9 mouse cellular contexts compared by ENCODE assay signal in the genomic region with DNA sequence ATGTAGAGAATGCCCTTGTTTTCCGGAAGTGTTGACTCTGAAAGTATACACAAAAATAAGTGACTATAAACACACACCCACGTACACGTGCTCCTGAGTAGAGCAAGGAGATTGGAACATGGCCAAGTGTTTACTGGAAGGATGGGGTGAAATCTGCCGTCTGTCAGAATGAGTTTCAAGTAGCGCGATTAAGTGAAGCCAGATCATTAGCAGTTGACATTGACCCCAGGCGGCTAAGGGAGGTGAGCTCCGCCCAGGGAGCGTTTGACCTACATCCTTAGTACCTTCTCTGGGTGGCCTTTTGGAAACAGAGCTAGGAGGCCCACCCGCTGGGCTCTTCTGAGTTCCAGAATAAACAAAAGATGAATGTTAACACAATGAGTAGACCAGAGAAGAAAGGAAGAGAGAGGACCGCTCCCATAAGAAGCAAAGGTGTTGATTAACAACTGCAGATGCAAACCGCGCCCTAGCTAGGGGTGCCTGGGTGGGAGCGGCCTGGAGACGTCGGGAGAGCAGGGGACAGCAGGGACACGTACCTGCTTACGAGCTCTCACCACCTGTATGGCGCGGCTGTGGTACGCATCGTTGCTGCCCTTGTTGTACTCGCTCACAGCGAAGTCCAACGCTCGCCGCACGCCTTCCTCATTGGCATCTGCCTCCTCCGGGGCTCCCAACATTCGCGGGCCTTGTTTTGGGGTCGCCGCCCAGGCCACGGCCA. TPM values are rescaled to one million over a fixed set of nuclear protein-coding genes. Genes with fewer than 3 reads are reported as not detected.
DNase-seq lines count a peak whose midpoint lies in the region; ATAC-seq and TF ChIP-seq lines count a peak whose summit lies in the region.
"Had no signal": no experiment of that assay in that cellular context is flagged by ENCODE, and none has a peak within 500 bp of the region (broad histone marks: within the 10 kb centered on the region; RNA-seq: fewer than 3 reads in every experiment).

No protein-coding gene starts in this region.

- peak; percentile 55 for ATAC-seq in CD4-positive, CD25-positive, alpha-beta regulatory T cell, adult 4 months
- ATAC-seq in Patski, result peak; percentile 4
- ATAC-seq in heart, postnatal 0 days (ENCODE audit: insufficient read depth, low read depth), result peak; percentile 29
- ATAC-seq in limb, embryonic 11.5 days (ENCODE audit: insufficient number of reproducible peaks, low FRiP score, low TSS enrichment, low read depth), result peak; percentile 42; the same call in 1 of the 2 replicates
- ATAC-seq in midbrain, embryonic 13.5 days, result peak; percentile 81

- H3K4me1 ChIP-seq in heart, postnatal 0 days (ENCODE audit: control insufficient read depth, insufficient read depth), result peaks cover 60% of the 10 kb centered on the region
- peaks cover 10% of the 10 kb centered on the region for H3K4me1 ChIP-seq in limb, embryonic 11.5 days (ENCODE audit: control insufficient read depth, insufficient read depth, low read length)
- H3K4me1 ChIP-seq in midbrain, embryonic 13.5 days (replicated peaks), result peaks cover 32% of the 10 kb centered on the region

- H3K9ac ChIP-seq in heart, postnatal 0 days (replicated peaks; ENCODE audit: low read depth, low read length), result peak overlapping the region; percentile 91
- H3K9ac ChIP-seq in limb, embryonic 11.5 days (ENCODE audit: low read length), result peak overlapping the region; percentile 85
- H3K9ac ChIP-seq in midbrain, embryonic 13.5 days (replicated peaks), result peak overlapping the region; percentile 86

- in situ Hi-C loops in Patski (cut with MboI; ENCODE audit: low pct_unique_long_range_greater_than_20kb), result loop anchor here (25.0 kb wide), 1 partner anchor 687 kb away; no protein-coding TSS in a partner anchor

- no peak for TF ChIP-seq CTCF in Patski (IDR thresholded peaks at IDR 0.05)
- TF ChIP-seq CTCF in heart, postnatal 0 days (IDR thresholded peaks at IDR 0.05; ENCODE audit: low read depth), result no peak

- H3K27ac ChIP-seq in heart, postnatal 0 days (ENCODE audit: low read depth), result peak overlapping the region; percentile 97
- peak overlapping the region; percentile 85 for H3K27ac ChIP-seq in limb, embryonic 11.5 days (replicated peaks; ENCODE audit: low read depth, low read length)
- H3K27ac ChIP-seq in midbrain, embryonic 13.5 days, result peak overlapping the region; percentile 82

- no peak for TF ChIP-seq EP300 in heart, postnatal 0 days (IDR thresholded peaks at IDR 0.05; ENCODE audit: low read depth)

- no peaks in the 10 kb centered on the region for H3K27me3 ChIP-seq in Patski
- no peaks in the 10 kb centered on the region for H3K27me3 ChIP-seq in heart, postnatal 0 days (ENCODE audit: control insufficient read depth, insufficient read depth, low read length)
- no peaks in the 10 kb centered on the region for H3K27me3 ChIP-seq in limb, embryonic 11.5 days (ENCODE audit: control insufficient read depth, insufficient read depth, low read length)
- no peaks in the 10 kb centered on the region for H3K27me3 ChIP-seq in midbrain, embryonic 13.5 days

- H3K36me3 ChIP-seq in heart, postnatal 0 days (replicated peaks; ENCODE audit: control insufficient read depth, insufficient read depth, low read length), result peaks cover 22% of the 10 kb centered on the region
- H3K36me3 ChIP-seq in limb, embryonic 11.5 days (ENCODE audit: control insufficient read depth, insufficient read depth, low read length), result no peaks in the 10 kb centered on the region; the same call in 1 of the 2 replicates
- H3K36me3 ChIP-seq in midbrain, embryonic 13.5 days, result peaks cover 29% of the 10 kb centered on the region

- POLR2A ChIA-PET in Patski (lab: Charles Lee), result interaction anchor here (1.0 to 3.0 kb wide), 5 partner anchors 15 to 26 kb away, joined by 4 to 11 read pairs (median 7); no protein-coding TSS in a partner anchor

- DNase-seq in Patski (ENCODE audit: low read depth, low spot score), result no peak
- DNase-seq in embryo, embryonic 10.5 days (ENCODE audit: low spot score), result peak; percentile 55
- DNase-seq in heart, postnatal 0 days (ENCODE audit: low spot score), result peak; percentile 27
- DNase-seq in limb, embryonic 11.5 days (ENCODE audit: low spot score), result peak; percentile 40
- no peak for DNase-seq in spleen, adult 18-20 months
- DNase-seq in right cerebral cortex, postnatal 25 days, result no peak

- CTCF ChIA-PET in Patski (lab: Charles Lee), result interaction anchor here (0.7 to 4.3 kb wide), 7 partner anchors 12 to 35 kb away, joined by 3 to 28 read pairs (median 12); partner anchors contain the start of gene 9230104L09Rik

- H3K4me2 ChIP-seq in heart, postnatal 0 days (ENCODE audit: low read depth, low read length), result peak overlapping the region; percentile 91
- H3K4me2 ChIP-seq in limb, embryonic 11.5 days (ENCODE audit: low read depth, severe bottlenecking), result peak overlapping the region; percentile 78
- peak overlapping the region; percentile 77 for H3K4me2 ChIP-seq in midbrain, embryonic 13.5 days (replicated peaks)

- WGBS in heart, postnatal 0 days, result under 1% methylated on average over 34 of the region's 34 CpGs
- WGBS in limb, embryonic 11.5 days, result under 1% methylated on average over 34 of the region's 34 CpGs
- 1% methylated on average over 34 of the region's 34 CpGs for WGBS in midbrain, embryonic 13.5 days

- peak overlapping the region; percentile 98 for H3K4me3 ChIP-seq in heart, postnatal 0 days (ENCODE audit: low read depth, low read length)
- H3K4me3 ChIP-seq in limb, embryonic 11.5 days (ENCODE audit: low read depth, low read length), result peak overlapping the region; percentile 91
- peak overlapping the region; percentile 83 for H3K4me3 ChIP-seq in midbrain, embryonic 13.5 days (replicated peaks)

- no peaks in the 10 kb centered on the region for H3K9me3 ChIP-seq in heart, postnatal 0 days (replicated peaks; ENCODE audit: control insufficient read depth, low read length)
- no peaks in the 10 kb centered on the region for H3K9me3 ChIP-seq in limb, embryonic 11.5 days (ENCODE audit: control insufficient read depth, low read length)
- no peaks in the 10 kb centered on the region for H3K9me3 ChIP-seq in midbrain, embryonic 13.5 days

RNA-seq across cellular contexts. Expression of gene Cst3, which starts 0.7 kb away (rescaled TPM):
- polyA plus RNA-seq in CD4-positive, CD25-positive, alpha-beta regulatory T cell, adult 4 months (2017; shearing (Covaris generic)), result 100 to 1,000 TPM; 159 to 175 TPM
- polyA plus RNA-seq in Patski (2021), result 1,093 TPM
- total RNA-seq in heart, postnatal 0 days (2014; rRNA removed; ENCODE audit: low replicate concordance), result 499 and 550 TPM in 2 replicates
- polyA plus RNA-seq in heart, postnatal 0 days (2015; fragmentation: Nextera tagmentation; extraction: Ambion mirVana), result 883 and 898 TPM in 2 replicates
- 246 and 272 TPM in 2 replicates for polyA plus RNA-seq in limb, embryonic 11.5 days (2014; fragmentation: Nextera tagmentation; extraction: Ambion mirVana)
- 436 and 465 TPM in 2 replicates for polyA plus RNA-seq in midbrain, embryonic 13.5 days (2015; fragmentation: Nextera tagmentation; extraction: Ambion mirVana)

RNA-seq across cellular contexts. Expression of gene 9230104L09Rik, which starts 9.9 kb away (rescaled TPM):
- polyA plus RNA-seq in CD4-positive, CD25-positive, alpha-beta regulatory T cell, adult 4 months (2017; shearing (Covaris generic)), result not detected
- polyA plus RNA-seq in Patski (2021), result not detected
- total RNA-seq in heart, postnatal 0 days (2014; rRNA removed; ENCODE audit: low replicate concordance), result not detected in 2 replicates
- polyA plus RNA-seq in heart, postnatal 0 days (2015; fragmentation: Nextera tagmentation; extraction: Ambion mirVana), result 0.98 and 1.5 TPM in 2 replicates
- not detected in 2 replicates for polyA plus RNA-seq in limb, embryonic 11.5 days (2014; fragmentation: Nextera tagmentation; extraction: Ambion mirVana)
- not detected in 2 replicates for polyA plus RNA-seq in midbrain, embryonic 13.5 days (2015; fragmentation: Nextera tagmentation; extraction: Ambion mirVana)
- total RNA-seq: left cerebral cortex, adult 8-10 months had no signal

RNA-seq across cellular contexts. Expression of gene Cst9, which starts 39.8 kb away (rescaled TPM):
- polyA plus RNA-seq in CD4-positive, CD25-positive, alpha-beta regulatory T cell, adult 4 months (2017; shearing (Covaris generic)), result not detected
- not detected for polyA plus RNA-seq in Patski (2021)
- 6.6 TPM in 1 of 2 replicates, not detected in the other for total RNA-seq in heart, postnatal 0 days (2014; rRNA removed; ENCODE audit: low replicate concordance)
- polyA plus RNA-seq in heart, postnatal 0 days (2015; fragmentation: Nextera tagmentation; extraction: Ambion mirVana), result 14.8 and 16.8 TPM in 2 replicates
- polyA plus RNA-seq in limb, embryonic 11.5 days (2014; fragmentation: Nextera tagmentation; extraction: Ambion mirVana), result not detected in 2 replicates
- not detected in 2 replicates for polyA plus RNA-seq in midbrain, embryonic 13.5 days (2015; fragmentation: Nextera tagmentation; extraction: Ambion mirVana)
- total RNA-seq: left cerebral cortex, adult 8-10 months had no signal

RNA-seq across cellular contexts. Expression of gene Cst13, which starts 54.9 kb away (rescaled TPM):
- not detected for polyA plus RNA-seq in CD4-positive, CD25-positive, alpha-beta regulatory T cell, adult 4 months (2017; shearing (Covaris generic))
- polyA plus RNA-seq in Patski (2021), result not detected
- not detected in 2 replicates for total RNA-seq in heart, postnatal 0 days (2014; rRNA removed; ENCODE audit: low replicate concordance)
- polyA plus RNA-seq in heart, postnatal 0 days (2015; fragmentation: Nextera tagmentation; extraction: Ambion mirVana), result not detected in 2 replicates
- not detected in 2 replicates for polyA plus RNA-seq in limb, embryonic 11.5 days (2014; fragmentation: Nextera tagmentation; extraction: Ambion mirVana)
- polyA plus RNA-seq in midbrain, embryonic 13.5 days (2015; fragmentation: Nextera tagmentation; extraction: Ambion mirVana), result not detected in 2 replicates
- total RNA-seq: left cerebral cortex, adult 8-10 months had no signal

Comparison
In these comparisons a context has a peak if more than half of its experiments do, and no peak if none do; other contexts are left out.
1. ATAC-seq: peak in every context shown above with its lines; median percentile 81 in midbrain, embryonic 13.5 days; 55 in CD4-positive, CD25-positive, alpha-beta regulatory T cell, adult 4 months; 42 in limb, embryonic 11.5 days; 29 in heart, postnatal 0 days; 4 in Patski.
2. DNase-seq: peak in embryo, embryonic 10.5 days (single experiment), heart, postnatal 0 days (single experiment) and limb, embryonic 11.5 days (single experiment); none in Patski (single experiment), spleen, adult 18-20 months (0 of 2) and right cerebral cortex, postnatal 25 days (single experiment).
3. RNA of gene Cst9, which starts 39.8 kb away (polyA plus RNA-seq): 14.8 to 16.8 TPM in heart, postnatal 0 days; not detected in CD4-positive, CD25-positive, alpha-beta regulatory T cell, adult 4 months, not detected in Patski (single experiment), not detected in limb, embryonic 11.5 days and not detected in midbrain, embryonic 13.5 days; every median in the first group is over 10 times any median in the second.
4. Peak in every context shown above with its lines, with median percentiles within 50 percentile points of each other: H3K27ac ChIP-seq, H3K4me2 ChIP-seq, H3K4me3 ChIP-seq and H3K9ac ChIP-seq.